Mouse (Mus musculus) heart, postnatal 36 days (tissue): ENCODE data around the gene Acacb. TPM values are rescaled to one million over a fixed set of nuclear protein-coding genes. Genes with fewer than 3 reads are reported as not detected.

Source experiments
- DNase-seq, 2 experiments: peaks; one replicate each; pipeline ENCODE4 v3.0.0; 2021 to 2022
- intact Hi-C: fragments of 180-260 bp; cut with DNase I; formaldehyde crosslinking; loops from one replicate; pipeline ENCODE4 v1.15.1; 2025
- total RNA-seq, 2 experiments: library from RNA; stranded (reverse); gene quantifications; 2 replicates each; pipeline ENCODE4 v1.2.3; 2021

Acacb gene
- 100 to 1,000 TPM; 232 to 242 TPM for total RNA-seq

- intact Hi-C loops, result no loop called here
- DNase-seq, result peak; percentile 44 to 55
These were observed at the start of gene Acacb for GRCm38 (mm10) chr5:114146028-114146888. Acacb (plus strand) TSS chr5:114146535.

GRCm38 (mm10) chr5:114099709-114100389 lies 46.5 kb upstream of the Acacb start:
- peak; percentile 97 for DNase-seq
- intact Hi-C loops, result loop anchor here (2.0 kb wide), 2 partner anchors 23 to 47 kb away; no protein-coding TSS in a partner anchor

GRCm38 (mm10) chr5:114100390-114101099 lies 45.8 kb upstream of the Acacb start:
- peak in 1 of 2 experiments; percentile 19 for DNase-seq
- intact Hi-C loops, result loop anchor here (2.0 kb wide), 2 partner anchors 22 to 48 kb away; no protein-coding TSS in a partner anchor

GRCm38 (mm10) chr5:114101873-114102272 lies 44.5 kb upstream of the Acacb start:
- intact Hi-C loops, result loop anchor here (2.0 kb wide), 2 partner anchors 21 to 49 kb away; no protein-coding TSS in a partner anchor
- DNase-seq, result no peak

- intact Hi-C loops, result no loop called here
- no peak for DNase-seq
These were observed 43.5 kb upstream of the Acacb start for GRCm38 (mm10) chr5:114102807-114103206.

- intact Hi-C loops, result no loop called here
- no peak for DNase-seq
These were observed 39.9 kb upstream of the Acacb start for GRCm38 (mm10) chr5:114106391-114106935.

GRCm38 (mm10) chr5:114113334-114113733 lies 33.0 kb upstream of the Acacb start:
- intact Hi-C loops, result no loop called here
- DNase-seq, result no peak

GRCm38 (mm10) chr5:114115030-114115429 lies 31.3 kb upstream of the Acacb start:
- DNase-seq, result no peak
- intact Hi-C loops, result no loop called here

GRCm38 (mm10) chr5:114116586-114116985 lies 29.7 kb upstream of the Acacb start:
- intact Hi-C loops, result no loop called here

GRCm38 (mm10) chr5:114119806-114120205 lies 26.5 kb upstream of the Acacb start:
- intact Hi-C loops, result no loop called here

More at GRCm38 (mm10) chr5:114116586-114116985, 29.7 kb upstream of the Acacb start:
- DNase-seq, result no peak

GRCm38 (mm10) chr5:114126008-114126407 lies 20.3 kb upstream of the Acacb start:
- intact Hi-C loops, result loop anchor here (5.0 kb wide), 1 partner anchor 274 kb away; no protein-coding TSS in a partner anchor
- no peak for DNase-seq

More at GRCm38 (mm10) chr5:114119806-114120205, 26.5 kb upstream of the Acacb start:
- no peak for DNase-seq

- intact Hi-C loops, result loop anchor here (5.0 kb wide), 1 partner anchor 274 kb away; no protein-coding TSS in a partner anchor
These were observed 19.7 kb upstream of the Acacb start for GRCm38 (mm10) chr5:114126499-114127244.

GRCm38 (mm10) chr5:114127374-114128349 lies 18.7 kb upstream of the Acacb start, which contains the start of gene Alkbh2:
Alkbh2 (minus strand) TSS chr5:114128218.
- intact Hi-C loops, result loop anchor here (2.0 to 5.0 kb wide), 2 partner anchors 77 to 275 kb away; no protein-coding TSS in a partner anchor
- peak; percentile 87 to 88 for DNase-seq

More at GRCm38 (mm10) chr5:114126499-114127244, 19.7 kb upstream of the Acacb start:
- DNase-seq, result no peak

- DNase-seq, result no peak
- intact Hi-C loops, result loop anchor here (2.0 to 5.0 kb wide), 3 partner anchors 43 to 277 kb away; no protein-coding TSS in a partner anchor
These were observed 16.7 kb upstream of the Acacb start for GRCm38 (mm10) chr5:114129550-114130210.

GRCm38 (mm10) chr5:114130211-114130605 lies 16.1 kb upstream of the Acacb start, which contains the start of gene Ung:
Ung (plus strand) TSS chr5:114130386.
- no peak for DNase-seq
- intact Hi-C loops, result loop anchor here (5.0 kb wide), 1 partner anchor 42 kb away; no protein-coding TSS in a partner anchor

- intact Hi-C loops, result loop anchor here (5.0 kb wide), 1 partner anchor 41 kb away; no protein-coding TSS in a partner anchor
- DNase-seq, result peak; percentile 92 to 96
These were observed 15.4 kb upstream of the Acacb start for GRCm38 (mm10) chr5:114130698-114131520.
